Mouse (Mus musculus): Measurements from ENCODE around the gene Ints3. TPM values are rescaled to one million over a fixed set of nuclear protein-coding genes. Genes with fewer than 3 reads are reported as not detected.

The Ints3 gene
- polyA plus RNA-seq, 1 experiment from 2014 or later: 7.2 TPM

- WGBS (ENCODE audit: insufficient replicate concordance): 56% methylated on average over 5 of the region's 5 CpGs
- H3K27ac ChIP-seq (ENCODE audit: low read length): no peak overlapping the region
- no peaks in the 10 kb centered on the region for H3K9me3 ChIP-seq (replicated peaks; ENCODE audit: control insufficient read depth, low read length)
- no peak overlapping the region for H3K4me3 ChIP-seq (ENCODE audit: low read depth, low read length)
- no peak for ATAC-seq (ENCODE audit: low read depth)
- H3K9ac ChIP-seq (ENCODE audit: low read depth, low read length): no peak overlapping the region
- H3K36me3 ChIP-seq (ENCODE audit: control insufficient read depth, insufficient read depth): no peaks in the 10 kb centered on the region
- no peaks in the 10 kb centered on the region for H3K27me3 ChIP-seq (ENCODE audit: control insufficient read depth, insufficient read depth, low read depth, low read length)
- H3K4me1 ChIP-seq (ENCODE audit: control insufficient read depth, low read depth, low read length): peaks cover 2% of the 10 kb centered on the region; the same call in 1 of the 2 replicates
- H3K4me2 ChIP-seq (ENCODE audit: low read depth, low read length): no peak overlapping the region
These were observed 54.9 kb downstream of the Ints3 start for GRCm38 (mm10) chr3:90378496-90378895.

GRCm38 (mm10) chr3:90376247-90376585 lies 57.2 kb downstream of the Ints3 start:
- no peak overlapping the region for H3K27ac ChIP-seq (ENCODE audit: low read length)
- no peak overlapping the region for H3K4me2 ChIP-seq (ENCODE audit: low read depth, low read length)
- no peak overlapping the region for H3K9ac ChIP-seq (ENCODE audit: low read depth, low read length)
- H3K4me1 ChIP-seq (ENCODE audit: control insufficient read depth, low read depth, low read length): peaks cover 2% of the 10 kb centered on the region; the same call in 1 of the 2 replicates
- 67% methylated on average over 1 of the region's 1 CpGs for WGBS (ENCODE audit: insufficient replicate concordance)
- ATAC-seq (ENCODE audit: low read depth): peak; percentile 52
- H3K9me3 ChIP-seq (replicated peaks; ENCODE audit: control insufficient read depth, low read length): no peaks in the 10 kb centered on the region
- H3K4me3 ChIP-seq (ENCODE audit: low read depth, low read length): no peak overlapping the region
- H3K36me3 ChIP-seq (ENCODE audit: control insufficient read depth, insufficient read depth): no peaks in the 10 kb centered on the region
- no peaks in the 10 kb centered on the region for H3K27me3 ChIP-seq (ENCODE audit: control insufficient read depth, insufficient read depth, low read depth, low read length)

- no peak for ATAC-seq (ENCODE audit: low read depth)
- WGBS (ENCODE audit: insufficient replicate concordance): 45% methylated on average over 3 of the region's 3 CpGs
These were observed 57.7 kb downstream of the Ints3 start for GRCm38 (mm10) chr3:90375562-90376246.

GRCm38 (mm10) chr3:90374368-90374767 lies 59.1 kb downstream of the Ints3 start:
- Histone ChIP-seq H3K4me1 (ENCODE audit: control insufficient read depth, low read depth, low read length) (peaks cover 2% of the 10 kb centered on the region; the same call in 1 of the 2 replicates), H3K4me3 (ENCODE audit: low read depth, low read length) (no peak overlapping the region), H3K9me3 (replicated peaks; ENCODE audit: control insufficient read depth, low read length) (no peaks in the 10 kb centered on the region), H3K4me2 (ENCODE audit: low read depth, low read length) (no peak overlapping the region), H3K27ac (ENCODE audit: low read length) (no peak overlapping the region), H3K9ac (ENCODE audit: low read depth, low read length) (no peak overlapping the region), H3K36me3 (ENCODE audit: control insufficient read depth, insufficient read depth) (no peaks in the 10 kb centered on the region), H3K27me3 (ENCODE audit: control insufficient read depth, insufficient read depth, low read depth, low read length) (no peaks in the 10 kb centered on the region)
- no peak for ATAC-seq (ENCODE audit: low read depth)
- WGBS (ENCODE audit: insufficient replicate concordance): 67% methylated on average over 4 of the region's 4 CpGs

More at GRCm38 (mm10) chr3:90375562-90376246, 57.7 kb downstream of the Ints3 start:
- H3K4me1 ChIP-seq (ENCODE audit: control insufficient read depth, low read depth, low read length): peaks cover 2% of the 10 kb centered on the region; the same call in 1 of the 2 replicates
- no peak overlapping the region for H3K27ac ChIP-seq (ENCODE audit: low read length)
- H3K27me3 ChIP-seq (ENCODE audit: control insufficient read depth, insufficient read depth, low read depth, low read length): no peaks in the 10 kb centered on the region
- no peak overlapping the region for H3K9ac ChIP-seq (ENCODE audit: low read depth, low read length)
- H3K4me2 ChIP-seq (ENCODE audit: low read depth, low read length): no peak overlapping the region
- no peak overlapping the region for H3K4me3 ChIP-seq (ENCODE audit: low read depth, low read length)
- no peaks in the 10 kb centered on the region for H3K36me3 ChIP-seq (ENCODE audit: control insufficient read depth, insufficient read depth)
- no peaks in the 10 kb centered on the region for H3K9me3 ChIP-seq (replicated peaks; ENCODE audit: control insufficient read depth, low read length)

- Histone ChIP-seq H3K27me3 (ENCODE audit: control insufficient read depth, insufficient read depth, low read depth, low read length) (no peaks in the 10 kb centered on the region), H3K4me3 (ENCODE audit: low read depth, low read length) (no peak overlapping the region), H3K36me3 (ENCODE audit: control insufficient read depth, insufficient read depth) (no peaks in the 10 kb centered on the region), H3K4me2 (ENCODE audit: low read depth, low read length) (no peak overlapping the region), H3K9ac (ENCODE audit: low read depth, low read length) (no peak overlapping the region), H3K27ac (ENCODE audit: low read length) (no peak overlapping the region), H3K9me3 (replicated peaks; ENCODE audit: control insufficient read depth, low read length) (no peaks in the 10 kb centered on the region), H3K4me1 (ENCODE audit: control insufficient read depth, low read depth, low read length) (peaks cover 2% of the 10 kb centered on the region; the same call in 1 of the 2 replicates)
- WGBS (ENCODE audit: insufficient replicate concordance): 20% methylated on average over 4 of the region's 4 CpGs
- peak; percentile 65 for ATAC-seq (ENCODE audit: low read depth)
These were observed 59.9 kb downstream of the Ints3 start for GRCm38 (mm10) chr3:90373432-90374028.

DNA sequence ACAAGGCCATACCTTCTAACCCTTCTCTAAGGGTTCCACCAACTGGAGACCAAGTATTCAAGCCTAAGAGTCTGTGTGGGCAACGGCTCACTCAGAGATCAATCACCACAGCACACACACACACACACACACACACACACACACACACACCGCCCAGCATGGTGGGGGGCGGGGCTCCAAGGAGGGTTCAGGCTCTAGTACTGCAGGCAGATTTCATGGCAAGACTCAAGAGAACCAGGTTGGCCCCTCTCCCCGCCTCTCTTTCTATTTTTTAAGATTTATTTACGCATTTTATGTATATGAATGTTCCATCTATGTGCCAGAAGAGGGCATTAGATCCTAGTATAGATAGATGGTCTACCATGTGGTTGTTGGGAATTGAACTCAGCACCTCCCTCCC lies 60.6 kb downstream of the Ints3 start:
- no peak overlapping the region for H3K27ac ChIP-seq (ENCODE audit: low read length)
- 54% methylated on average over 5 of the region's 5 CpGs for WGBS (ENCODE audit: insufficient replicate concordance)
- ATAC-seq (ENCODE audit: low read depth): no peak

GRCm38 (mm10) chr3:90371857-90372256 lies 61.6 kb downstream of the Ints3 start:
- peaks cover 2% of the 10 kb centered on the region; the same call in 1 of the 2 replicates for H3K4me1 ChIP-seq (ENCODE audit: control insufficient read depth, low read depth, low read length)
- H3K9ac ChIP-seq (ENCODE audit: low read depth, low read length): no peak overlapping the region
- no peak overlapping the region for H3K27ac ChIP-seq (ENCODE audit: low read length)
- 58% methylated on average over 7 of the region's 7 CpGs for WGBS (ENCODE audit: insufficient replicate concordance)
- no peaks in the 10 kb centered on the region for H3K36me3 ChIP-seq (ENCODE audit: control insufficient read depth, insufficient read depth)
- H3K9me3 ChIP-seq (replicated peaks; ENCODE audit: control insufficient read depth, low read length): no peaks in the 10 kb centered on the region
- ATAC-seq (ENCODE audit: low read depth): no peak
- no peak overlapping the region for H3K4me3 ChIP-seq (ENCODE audit: low read depth, low read length)
- no peaks in the 10 kb centered on the region for H3K27me3 ChIP-seq (ENCODE audit: control insufficient read depth, insufficient read depth, low read depth, low read length)
- no peak overlapping the region for H3K4me2 ChIP-seq (ENCODE audit: low read depth, low read length)

More for the DNA sequence above, 60.6 kb downstream of the Ints3 start:
- H3K36me3 ChIP-seq (ENCODE audit: control insufficient read depth, insufficient read depth): no peaks in the 10 kb centered on the region
- H3K9me3 ChIP-seq (replicated peaks; ENCODE audit: control insufficient read depth, low read length): no peaks in the 10 kb centered on the region
- H3K4me2 ChIP-seq (ENCODE audit: low read depth, low read length): no peak overlapping the region
- H3K27me3 ChIP-seq (ENCODE audit: control insufficient read depth, insufficient read depth, low read depth, low read length): no peaks in the 10 kb centered on the region
- peaks cover 2% of the 10 kb centered on the region; the same call in 1 of the 2 replicates for H3K4me1 ChIP-seq (ENCODE audit: control insufficient read depth, low read depth, low read length)
- H3K4me3 ChIP-seq (ENCODE audit: low read depth, low read length): no peak overlapping the region
- no peak overlapping the region for H3K9ac ChIP-seq (ENCODE audit: low read depth, low read length)

- Histone ChIP-seq H3K9me3 (replicated peaks; ENCODE audit: control insufficient read depth, low read length) (no peaks in the 10 kb centered on the region), H3K9ac (ENCODE audit: low read depth, low read length) (no peak overlapping the region), H3K36me3 (ENCODE audit: control insufficient read depth, insufficient read depth) (no peaks in the 10 kb centered on the region), H3K4me1 (ENCODE audit: control insufficient read depth, low read depth, low read length) (no peaks in the 10 kb centered on the region; the same call in 1 of the 2 replicates), H3K4me2 (ENCODE audit: low read depth, low read length) (no peak overlapping the region), H3K27ac (ENCODE audit: low read length) (no peak overlapping the region), H3K27me3 (ENCODE audit: control insufficient read depth, insufficient read depth, low read depth, low read length) (no peaks in the 10 kb centered on the region), H3K4me3 (ENCODE audit: low read depth, low read length) (no peak overlapping the region)
- ATAC-seq (ENCODE audit: low read depth): no peak
- WGBS (ENCODE audit: insufficient replicate concordance): 35% methylated on average over 2 of the region's 2 CpGs
These were observed 64.4 kb downstream of the Ints3 start for GRCm38 (mm10) chr3:90369041-90369440.

DNA sequence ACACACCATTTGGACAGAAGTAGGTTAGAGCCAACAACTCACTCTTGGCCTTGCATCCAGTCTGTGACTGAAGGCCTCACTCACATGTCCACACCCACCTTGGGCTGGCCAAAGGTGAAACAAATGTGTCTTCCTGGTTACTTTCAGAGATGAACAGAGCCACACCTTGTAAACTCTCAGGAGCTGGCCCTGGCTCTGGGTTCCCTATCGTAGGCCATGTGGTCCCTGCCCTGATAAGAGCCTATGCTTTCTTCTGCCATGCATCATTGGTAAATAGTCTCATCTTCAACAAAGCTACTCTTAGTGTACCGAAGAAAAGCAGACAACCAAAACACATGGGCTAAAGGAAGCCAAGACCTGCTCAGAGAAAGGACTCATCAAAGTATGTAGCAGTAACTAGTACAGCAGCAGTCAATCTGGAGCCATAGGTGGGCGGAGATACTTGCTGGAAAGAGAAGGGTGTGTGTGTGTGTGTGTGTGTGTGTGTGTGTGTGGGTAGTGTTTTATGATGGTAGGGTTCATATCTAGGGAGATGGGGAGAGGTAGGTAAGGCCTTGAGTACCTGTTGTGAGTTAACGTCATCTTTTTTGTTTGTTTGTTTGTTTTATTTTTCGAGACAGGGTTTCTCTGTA lies 66.3 kb downstream of the Ints3 start:
- Histone ChIP-seq H3K36me3 (ENCODE audit: control insufficient read depth, insufficient read depth) (no peaks in the 10 kb centered on the region; the same call in 1 of the 2 replicates), H3K4me3 (ENCODE audit: low read depth, low read length) (no peak overlapping the region), H3K4me2 (ENCODE audit: low read depth, low read length) (no peak overlapping the region), H3K27ac (ENCODE audit: low read length) (no peak overlapping the region), H3K9me3 (replicated peaks; ENCODE audit: control insufficient read depth, low read length) (no peaks in the 10 kb centered on the region), H3K9ac (ENCODE audit: low read depth, low read length) (no peak overlapping the region), H3K4me1 (ENCODE audit: control insufficient read depth, low read depth, low read length) (peaks cover 4% of the 10 kb centered on the region), H3K27me3 (ENCODE audit: control insufficient read depth, insufficient read depth, low read depth, low read length) (no peaks in the 10 kb centered on the region)
- WGBS (ENCODE audit: insufficient replicate concordance): 62% methylated on average over 5 of the region's 5 CpGs
- ATAC-seq (ENCODE audit: low read depth): 0 out of 2 replicates have a peak, but pooled peaks have one; percentile 21
